ENCODE assay signal across 19 mouse cellular contexts in the genomic region with DNA sequence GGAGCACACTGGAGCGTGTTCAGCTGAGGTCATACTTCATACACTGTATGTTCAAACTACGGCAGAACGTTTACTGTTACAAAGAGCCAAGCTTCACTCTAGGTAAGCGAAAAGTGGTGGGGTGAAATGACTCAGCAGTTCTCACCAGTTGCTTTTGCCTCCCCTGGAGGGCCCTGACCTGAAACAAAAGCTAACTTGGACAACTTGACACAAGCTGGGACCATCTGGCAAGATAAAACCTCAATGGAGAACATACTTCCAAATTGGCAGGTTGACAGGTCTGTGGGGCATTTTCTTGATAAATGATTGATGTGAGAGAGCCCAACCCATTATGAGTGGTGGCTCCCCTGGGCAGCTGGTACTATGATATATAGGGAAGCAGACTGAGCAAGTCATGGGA. TPM values are rescaled to one million over a fixed set of nuclear protein-coding genes. Genes with fewer than 3 reads are reported as not detected.
DNase-seq lines count a peak whose midpoint lies in the region; ATAC-seq and TF ChIP-seq lines count a peak whose summit lies in the region.
"Had no signal": no experiment of that assay in that cellular context is flagged by ENCODE, and none has a peak within 500 bp of the region (broad histone marks: within the 10 kb centered on the region; RNA-seq: fewer than 3 reads in every experiment).

No protein-coding gene starts in this region.

- no peak for TF ChIP-seq POLR2A in MEL (IDR thresholded peaks at IDR 0.05; ENCODE audit: control insufficient read depth in 1 of 2, insufficient read depth in 1 of 2, low read depth in 1 of 2, low read length in 2 of 2, poor library complexity in 1 of 2)

- H3K79me2 ChIP-seq in MEL (ENCODE audit: control insufficient read depth, insufficient read depth, low read length, poor library complexity) = no peaks in the 10 kb centered on the region

- 82% methylated on average over 4 of the region's 4 CpGs for WGBS in kidney, embryonic 14.5 days

- H3K27ac ChIP-seq in kidney, embryonic 14.5 days (ENCODE audit: low read depth, low read length) = no peak overlapping the region
- no peak overlapping the region; the same call in 1 of the 2 replicates for H3K27ac ChIP-seq in MEL (ENCODE audit: control insufficient read depth, low read depth, low read length)
- H3K27ac ChIP-seq: embryonic facial prominence, embryonic 10.5 days; intestine, embryonic 15.5 days; layer of hippocampus, adult 2 months; left cerebral cortex, adult 2 months; limb, embryonic 15.5 days; lung, embryonic 15.5 days; midbrain, embryonic 10.5 days had no signal

- H3K4me2 ChIP-seq in kidney, embryonic 14.5 days (replicated peaks; ENCODE audit: low read depth, low read length) = no peak overlapping the region
- H3K4me2 ChIP-seq: intestine, embryonic 15.5 days; limb, embryonic 15.5 days; lung, embryonic 15.5 days had no signal

- H3K27me3 ChIP-seq in kidney, embryonic 14.5 days (ENCODE audit: control insufficient read depth, insufficient read depth, low read length) = no peaks in the 10 kb centered on the region
- no peaks in the 10 kb centered on the region for H3K27me3 ChIP-seq in MEL (ENCODE audit: control insufficient read depth in 1 of 2, insufficient read depth in 2 of 2, low read length in 2 of 2)
- H3K27me3 ChIP-seq: intestine, embryonic 15.5 days; limb, embryonic 15.5 days; lung, embryonic 15.5 days had no signal

- no peak for TF ChIP-seq EP300 in MEL (IDR thresholded peaks at IDR 0.05; ENCODE audit: low read depth in 1 of 2, low read length in 2 of 2)

- no peaks in the 10 kb centered on the region for H3K9me3 ChIP-seq in kidney, embryonic 14.5 days (ENCODE audit: control insufficient read depth, low read length)
- H3K9me3 ChIP-seq in MEL (replicated peaks; ENCODE audit: insufficient read depth, low read length) = no peaks in the 10 kb centered on the region
- H3K9me3 ChIP-seq: embryonic facial prominence, embryonic 10.5 days; G1E; intestine, embryonic 15.5 days; limb, embryonic 15.5 days; lung, embryonic 15.5 days; midbrain, embryonic 10.5 days had no signal

- no peak for ATAC-seq in kidney, embryonic 14.5 days (ENCODE audit: low FRiP score, low TSS enrichment)
- ATAC-seq: intestine, embryonic 15.5 days had no signal

- TF ChIP-seq CTCF in MEL (IDR thresholded peaks at IDR 0.05 in 2 of 3, conservative IDR thresholded peaks at IDR 0.05 in 1 of 3; ENCODE audit: control insufficient read depth in 1 of 3, insufficient read depth in 1 of 3, low read depth in 2 of 3, low read length in 3 of 3, poor library complexity in 1 of 3, severe bottlenecking in 1 of 3) = no peak

- H3K9ac ChIP-seq in kidney, embryonic 14.5 days (ENCODE audit: low read depth, low read length) = no peak overlapping the region
- no peak overlapping the region for H3K9ac ChIP-seq in MEL (ENCODE audit: control insufficient read depth, low read depth, low read length, poor library complexity, severe bottlenecking)
- H3K9ac ChIP-seq: intestine, embryonic 15.5 days; limb, embryonic 15.5 days; lung, embryonic 15.5 days had no signal

- no peaks in the 10 kb centered on the region for H3K36me3 ChIP-seq in kidney, embryonic 14.5 days (ENCODE audit: control insufficient read depth, insufficient read depth, low read length)
- no peaks in the 10 kb centered on the region for H3K36me3 ChIP-seq in MEL (ENCODE audit: control insufficient read depth in 1 of 2, insufficient read depth in 2 of 2, low read length in 2 of 2)
- H3K36me3 ChIP-seq: embryonic facial prominence, embryonic 10.5 days; G1E; intestine, embryonic 15.5 days; limb, embryonic 15.5 days; lung, embryonic 15.5 days; midbrain, embryonic 10.5 days had no signal

- H3K4me3 ChIP-seq in kidney, embryonic 14.5 days (ENCODE audit: low read length) = no peak overlapping the region
- no peak overlapping the region for H3K4me3 ChIP-seq in MEL (ENCODE audit: control insufficient read depth in 1 of 2, insufficient read depth in 1 of 2, low read depth in 2 of 2, low read length in 2 of 2)
- H3K4me3 ChIP-seq: embryonic facial prominence, embryonic 10.5 days; intestine, embryonic 15.5 days; layer of hippocampus, adult 2 months; left cerebral cortex, adult 2 months; limb, embryonic 15.5 days; lung, embryonic 15.5 days; midbrain, embryonic 10.5 days had no signal

- peak; percentile 25 for DNase-seq in adrenal gland, postnatal 10 days
- no peak for DNase-seq in adrenal gland, adult 8-10 months
- DNase-seq in kidney, adult 9 months = peak; percentile 38
- DNase-seq in MEL (ENCODE audit: low read depth, low spot score) = peak; percentile 81
- DNase-seq in fibroblast of lung, adult 2 months (ENCODE audit: low read depth) = peak; percentile 65
- DNase-seq in lung, postnatal 25 days (ENCODE audit: low spot score) = no peak
- DNase-seq in gastrocnemius, adult 18-20 months (ENCODE audit: low spot score) = no peak
- DNase-seq: cerebellum, adult 9-10 months; right cerebral cortex, adult 18-20 months; thymus, postnatal 14 days had no signal

- H3K4me1 ChIP-seq in kidney, embryonic 14.5 days (ENCODE audit: control insufficient read depth, insufficient read depth, low read length) = no peaks in the 10 kb centered on the region
- peaks cover 0 to 6% of the 10 kb centered on the region in 2 experiments; a peak in 2 of 4 replicates for H3K4me1 ChIP-seq in MEL (ENCODE audit: control insufficient read depth in 1 of 2, insufficient read depth in 2 of 2, low read length in 2 of 2)
- H3K4me1 ChIP-seq: intestine, embryonic 15.5 days; limb, embryonic 15.5 days had no signal

- no peak for TF ChIP-seq RAD21 in MEL (IDR thresholded peaks at IDR 0.05; ENCODE audit: low read depth, low read length)

TF ChIP-seq in MEL, 35 proteins besides CTCF, POLR2A, EP300 and RAD21:
- no peak for TF ChIP-seq BHLHE40 (IDR thresholded peaks at IDR 0.05; ENCODE audit: borderline replicate concordance, low read depth, low read length)
- peak; percentile 6; the same call in 1 of the 2 replicates for TF ChIP-seq TCF12 (IDR thresholded peaks at IDR 0.05; ENCODE audit: low read depth, low read length)
- peak; percentile 71; the same call in 1 of the 2 replicates for TF ChIP-seq GABPA (IDR thresholded peaks at IDR 0.05; ENCODE audit: low read depth, low read length)
- TF ChIP-seq ETS1 (IDR thresholded peaks at IDR 0.05; ENCODE audit: low read depth, low read length) = peak; percentile 58; the same call in 1 of the 2 replicates
- TF ChIP-seq E2F4 (IDR thresholded peaks at IDR 0.05; ENCODE audit: borderline replicate concordance, low read depth, low read length) = no peak
TF ChIP-seq in MEL: peak in this region for 3.

RNA-seq across cellular contexts. Expression of gene Tiparp, which starts 59.0 kb away (rescaled TPM):
- 10 to 100 TPM; 33.7 to 36.6 TPM for total RNA-seq in adrenal gland, postnatal 10 days (2021)
- total RNA-seq in adrenal gland, adult 8-10 months (2022) = 10 to 100 TPM in 3 of 4 experiments, 1 to 10 TPM in 1; 8.5 to 13.0 (median 11.4) TPM
- 23.1 and 29.9 TPM in 2 replicates for polyA plus RNA-seq in kidney, embryonic 14.5 days (2014; fragmentation: Nextera tagmentation; extraction: Ambion mirVana)
- 2.0 and 3.0 TPM in 2 replicates for total RNA-seq in MEL (2012; rRNA removed)
- 1 to 10 TPM in 1 of 2 experiments, not detected in 1; 3.3 TPM for polyA plus RNA-seq in MEL (2012; ENCODE audit: insufficient read depth in 1 of 2, insufficient read length in 2 of 2, low read depth in 1 of 2, low replicate concordance in 2 of 2, missing spikeins in 1 of 2)
- total RNA-seq in gastrocnemius, adult 18-20 months (2021) = 10 to 100 TPM; 14.0 to 41.9 TPM

Comparison
In these comparisons a context has a peak if more than half of its experiments do, and no peak if none do; other contexts are left out.
1. DNase-seq: peak in adrenal gland, postnatal 10 days (single experiment), kidney, adult 9 months (single experiment), MEL (single experiment) and fibroblast of lung, adult 2 months (single experiment); none in adrenal gland, adult 8-10 months (single experiment), lung, postnatal 25 days (single experiment) and gastrocnemius, adult 18-20 months (single experiment).